Mouse (Mus musculus): ENCODE data around the gene Rho. TPM values are rescaled to one million over a fixed set of nuclear protein-coding genes. Genes with fewer than 3 reads are reported as not detected.

Gene Rho
- total and polyA plus RNA-seq, 3 experiments, result 0.11 TPM; not detected in 2

- no peaks in the 10 kb centered on the region for H3K79me2 ChIP-seq (ENCODE audit: control insufficient read depth, insufficient read depth, low read length, poor library complexity)
Measured at GRCm38 (mm10) chr6:115896346-115896745, 35.2 kb upstream of the Rho start.

GRCm38 (mm10) chr6:115897117-115897516, 34.4 kb upstream of the Rho start:
- H3K27me3 ChIP-seq (ENCODE audit: control insufficient read depth in 1 of 2, insufficient read depth in 2 of 2, low read length in 2 of 2), result no peaks in the 10 kb centered on the region
- no peaks in the 10 kb centered on the region for H3K9me3 ChIP-seq (replicated peaks; ENCODE audit: insufficient read depth, low read length)
- 0 out of 4 replicates have a peak, but pooled peaks cover 0 to 3% of the 10 kb centered on the region in 2 experiments for H3K36me3 ChIP-seq (ENCODE audit: control insufficient read depth in 1 of 2, insufficient read depth in 2 of 2, low read length in 2 of 2)
- H3K4me1 ChIP-seq (ENCODE audit: control insufficient read depth in 1 of 2, insufficient read depth in 2 of 2, low read length in 2 of 2), result no peaks in the 10 kb centered on the region
- no peaks in the 10 kb centered on the region for H3K79me2 ChIP-seq (ENCODE audit: control insufficient read depth, insufficient read depth, low read length, poor library complexity)
- TF ChIP-seq POLR2AphosphoS2 (IDR thresholded peaks at IDR 0.05; ENCODE audit: low read length), result no peak
- no peak for TF ChIP-seq SMC3 (IDR thresholded peaks at IDR 0.05; ENCODE audit: low read depth, low read length)
- TF ChIP-seq POLR2A (IDR thresholded peaks at IDR 0.05; ENCODE audit: control insufficient read depth in 1 of 2, insufficient read depth in 1 of 2, low read depth in 1 of 2, low read length in 2 of 2, poor library complexity in 1 of 2), result no peak
- no peak for TF ChIP-seq NELFE (IDR thresholded peaks at IDR 0.05; ENCODE audit: low read depth, low read length)
- TF ChIP-seq SIN3A (IDR thresholded peaks at IDR 0.05; ENCODE audit: low read length), result no peak
- no peak for DNase-seq (ENCODE audit: low read depth, low spot score)
- no peak overlapping the region for H3K27ac ChIP-seq (ENCODE audit: control insufficient read depth, low read depth, low read length)
- H3K9ac ChIP-seq (ENCODE audit: control insufficient read depth, low read depth, low read length, poor library complexity, severe bottlenecking), result no peak overlapping the region
- H3K4me3 ChIP-seq (ENCODE audit: control insufficient read depth in 1 of 2, insufficient read depth in 1 of 2, low read depth in 2 of 2, low read length in 2 of 2), result no peak overlapping the region

More at GRCm38 (mm10) chr6:115896346-115896745, 35.2 kb upstream of the Rho start:
- H3K36me3 ChIP-seq (ENCODE audit: control insufficient read depth in 1 of 2, insufficient read depth in 2 of 2, low read length in 2 of 2), result 0 out of 4 replicates have a peak, but pooled peaks cover 0 to 3% of the 10 kb centered on the region in 2 experiments
- H3K9me3 ChIP-seq (replicated peaks; ENCODE audit: insufficient read depth, low read length), result no peaks in the 10 kb centered on the region
- no peaks in the 10 kb centered on the region for H3K27me3 ChIP-seq (ENCODE audit: control insufficient read depth in 1 of 2, insufficient read depth in 2 of 2, low read length in 2 of 2)
- H3K27ac ChIP-seq (ENCODE audit: control insufficient read depth, low read depth, low read length), result no peak overlapping the region
- H3K4me3 ChIP-seq (ENCODE audit: control insufficient read depth in 1 of 2, insufficient read depth in 1 of 2, low read depth in 2 of 2, low read length in 2 of 2), result no peak overlapping the region
- no peak for DNase-seq (ENCODE audit: low read depth, low spot score)
- no peaks in the 10 kb centered on the region for H3K4me1 ChIP-seq (ENCODE audit: control insufficient read depth in 1 of 2, insufficient read depth in 2 of 2, low read length in 2 of 2)
- no peak overlapping the region for H3K9ac ChIP-seq (ENCODE audit: control insufficient read depth, low read depth, low read length, poor library complexity, severe bottlenecking)
- no peak for TF ChIP-seq ZKSCAN1 (IDR thresholded peaks at IDR 0.05; ENCODE audit: low read depth, low read length)
- TF ChIP-seq MEF2A (IDR thresholded peaks at IDR 0.05; ENCODE audit: extremely low read depth, insufficient replicate concordance, low read depth, low read length, poor library complexity, severe bottlenecking), result no peak
- TF ChIP-seq TCF12 (IDR thresholded peaks at IDR 0.05; ENCODE audit: low read depth, low read length), result no peak

GRCm38 (mm10) chr6:115897926-115898520, 33.5 kb upstream of the Rho start:
- Histone ChIP-seq H3K79me2 (ENCODE audit: control insufficient read depth, insufficient read depth, low read length, poor library complexity) (no peaks in the 10 kb centered on the region), H3K4me1 (ENCODE audit: control insufficient read depth in 1 of 2, insufficient read depth in 2 of 2, low read length in 2 of 2) (no peaks in the 10 kb centered on the region), H3K9ac (ENCODE audit: control insufficient read depth, low read depth, low read length, poor library complexity, severe bottlenecking) (no peak overlapping the region), H3K27ac (ENCODE audit: control insufficient read depth, low read depth, low read length) (no peak overlapping the region), H3K4me3 (ENCODE audit: control insufficient read depth in 1 of 2, insufficient read depth in 1 of 2, low read depth in 2 of 2, low read length in 2 of 2) (no peak overlapping the region), H3K27me3 (ENCODE audit: control insufficient read depth in 1 of 2, insufficient read depth in 2 of 2, low read length in 2 of 2) (no peaks in the 10 kb centered on the region), H3K9me3 (replicated peaks; ENCODE audit: insufficient read depth, low read length) (no peaks in the 10 kb centered on the region), H3K36me3 (ENCODE audit: control insufficient read depth in 1 of 2, insufficient read depth in 2 of 2, low read length in 2 of 2) (0 out of 4 replicates have a peak, but pooled peaks cover 0 to 3% of the 10 kb centered on the region in 2 experiments)
- DNase-seq (ENCODE audit: low read depth, low spot score), result no peak
- TF ChIP-seq ELF1 (IDR thresholded peaks at IDR 0.05; ENCODE audit: low read depth, low read length) (no peak), CHD2 (IDR thresholded peaks at IDR 0.05; ENCODE audit: low read length) (no peak), MYB (IDR thresholded peaks at IDR 0.05; ENCODE audit: low read depth, low read length) (no peak), POLR2AphosphoS2 (IDR thresholded peaks at IDR 0.05; ENCODE audit: low read length) (no peak), TCF12 (IDR thresholded peaks at IDR 0.05; ENCODE audit: low read depth, low read length) (no peak), UBTF (IDR thresholded peaks at IDR 0.05; ENCODE audit: borderline replicate concordance, insufficient read depth, low read depth, low read length) (no peak), MAFK (IDR thresholded peaks at IDR 0.05; ENCODE audit: borderline replicate concordance, low read depth, low read length) (no peak), TAL1 (IDR thresholded peaks at IDR 0.05; ENCODE audit: low read length) (no peak), SMC3 (IDR thresholded peaks at IDR 0.05; ENCODE audit: low read depth, low read length) (no peak), E2F4 (IDR thresholded peaks at IDR 0.05; ENCODE audit: borderline replicate concordance, low read depth, low read length) (no peak), NRF1 (IDR thresholded peaks at IDR 0.05; ENCODE audit: insufficient read depth, low read depth, low read length, poor library complexity, severe bottlenecking) (no peak)
